Mouse (Mus musculus) spleen, adult 2 months (tissue): Measurements from ENCODE around the gene Ddx1. TPM values are rescaled to one million over a fixed set of nuclear protein-coding genes. Genes with fewer than 3 reads are reported as not detected.

Source experiments
- DNase-seq, 2 experiments: peaks; one replicate each; pipeline versions ENCODE4 v3.0.0 to v3.0.0-alpha.2; 2012 to 2021; ENCODE audit warnings: low spot score in 2 of 2, low read depth in 1 of 2
- H3K27ac ChIP-seq: fragments of 200-500 bp; 2 replicates; pipeline ENCODE4 v1.5.1; 2012; ENCODE audit warnings: low read length, inconsistent platforms; ENCODE audit not compliant: insufficient read depth
- H3K27me3 ChIP-seq: fragments of 200-500 bp; 2 replicates; pipeline ENCODE4 v1.6.1; 2012; ENCODE audit warnings: mild to moderate bottlenecking, moderate library complexity, low read length, inconsistent platforms; ENCODE audit not compliant: control insufficient read depth, insufficient read depth
- H3K36me3 ChIP-seq: fragments of 200-500 bp; 2 replicates; pipeline ENCODE4 v1.6.1; 2012; ENCODE audit warnings: mild to moderate bottlenecking, low read length, inconsistent platforms; ENCODE audit not compliant: control insufficient read depth, insufficient read depth
- H3K4me1 ChIP-seq: fragments of 200-500 bp; 2 replicates; pipeline ENCODE4 v1.6.1; 2011; ENCODE audit warnings: inconsistent platforms; ENCODE audit not compliant: control insufficient read depth, insufficient read depth, insufficient read length
- H3K4me3 ChIP-seq: fragments of 200-500 bp; 2 replicates; pipeline ENCODE4 v1.5.1; 2011; ENCODE audit warnings: mild to moderate bottlenecking, inconsistent platforms; ENCODE audit not compliant: insufficient read depth, insufficient read length; ENCODE audit errors: extremely low read depth
- CTCF ChIP-seq: fragments of 200-500 bp; IDR thresholded peaks from 2 replicates; pipeline ENCODE4 v1.5.1; 2011; ENCODE audit warnings: mild to moderate bottlenecking, inconsistent platforms; ENCODE audit not compliant: insufficient read depth, insufficient read length, insufficient replicate concordance; ENCODE audit errors: extremely low read depth
- POLR2A ChIP-seq: fragments of 200-500 bp; IDR thresholded peaks from 2 replicates; pipeline ENCODE4 v1.6.1; 2011; ENCODE audit warnings: low read depth, low read length, inconsistent platforms
- WGBS: fragments of 180-500 bp; shearing (Covaris S2); methylation state at CpG from one replicate; pipeline ENCODE4 v1.1.7; 2018; 5-methylcytosine and 5-hydroxymethylcytosine counted together
- polyA plus RNA-seq: library from polyadenylated mRNA; depleted of rRNA; stranded (reverse); fragments of >200 nt; gene quantifications from 2 replicates; pipeline ENCODE4 v1.2.3, GENCODE M21; 2012; rRNA removed

Gene Ddx1
- 2.1 and 2.3 TPM in 2 replicates for polyA plus RNA-seq

GRCm38 (mm10) chr12:13248691-13249572 is at the start of gene Ddx1:
TSS of gene Ddx1 (minus strand) at chr12:13249213.
- 4% methylated on average over 58 of the region's 59 CpGs for WGBS
- no peaks in the 10 kb centered on the region for H3K36me3 ChIP-seq
- TF ChIP-seq CTCF (no peak), POLR2A (no peak)
- peak within 1 kb of the TSS; percentile 9; the same call in 1 of the 2 replicates for H3K27ac ChIP-seq
- H3K4me3 ChIP-seq, result peak within 1 kb of the TSS; percentile 80
- no peaks in the 10 kb centered on the region for H3K4me1 ChIP-seq
- DNase-seq, result peak; percentile 62 to 63
- no peaks in the 10 kb centered on the region for H3K27me3 ChIP-seq

GRCm38 (mm10) chr12:13293421-13293881 is 44.4 kb upstream of the Ddx1 start:
- no peak for DNase-seq
- no peak overlapping the region for H3K4me3 ChIP-seq
- no peak overlapping the region for H3K27ac ChIP-seq
- 81% methylated on average over 3 of the region's 3 CpGs for WGBS
- peaks cover 4% of the 10 kb centered on the region; the same call in 1 of the 2 replicates for H3K36me3 ChIP-seq
- H3K4me1 ChIP-seq, result no peaks in the 10 kb centered on the region
- H3K27me3 ChIP-seq, result no peaks in the 10 kb centered on the region
- no peak for TF ChIP-seq POLR2A
- no peak for TF ChIP-seq CTCF

GRCm38 (mm10) chr12:13291453-13291852 is 42.4 kb upstream of the Ddx1 start:
- no peak for DNase-seq
- TF ChIP-seq POLR2A (no peak), CTCF (no peak)
- peaks cover 2% of the 10 kb centered on the region; the same call in 1 of the 2 replicates for H3K36me3 ChIP-seq
- WGBS, result 78% methylated on average over 2 of the region's 2 CpGs
- no peak overlapping the region for H3K27ac ChIP-seq
- no peak overlapping the region for H3K4me3 ChIP-seq
- H3K27me3 ChIP-seq, result no peaks in the 10 kb centered on the region
- H3K4me1 ChIP-seq, result no peaks in the 10 kb centered on the region

GRCm38 (mm10) chr12:13269570-13270390 is 20.8 kb upstream of the Ddx1 start:
- H3K27ac ChIP-seq, result no peak overlapping the region
- TF ChIP-seq CTCF, result no peak
- no peak for TF ChIP-seq POLR2A
- H3K36me3 ChIP-seq, result peaks cover 2% of the 10 kb centered on the region; the same call in 1 of the 2 replicates
- no peaks in the 10 kb centered on the region for H3K27me3 ChIP-seq
- whole genome bisulfite sequencing, result 51% methylated on average over 16 of the region's 16 CpGs
- DNase-seq, result no peak
- H3K4me3 ChIP-seq, result peak overlapping the region; percentile 96
- peaks cover 5% of the 10 kb centered on the region; the same call in 1 of the 2 replicates for H3K4me1 ChIP-seq

- Histone ChIP-seq H3K4me1 (peaks cover 5% of the 10 kb centered on the region; the same call in 1 of the 2 replicates), H3K36me3 (no peaks in the 10 kb centered on the region; the same call in 1 of the 2 replicates), H3K4me3 (peak within 1 kb of the TSS; percentile 96), H3K27ac (no peak within 1 kb of the TSS), H3K27me3 (no peaks in the 10 kb centered on the region)
- TF ChIP-seq CTCF (no peak), POLR2A (no peak)
- WGBS, result 4% methylated on average over 38 of the region's 38 CpGs
- DNase-seq, result peak in 1 of 2 experiments; percentile 82
These were observed 19.9 kb upstream of the Ddx1 start, which contains the start of gene Nbas for GRCm38 (mm10) chr12:13268826-13269449. TSS of gene Nbas (plus strand) at chr12:13269133.

GRCm38 (mm10) chr12:13268412-13268811 is 19.4 kb upstream of the Ddx1 start:
- 45% methylated on average over 3 of the region's 3 CpGs for WGBS
- TF ChIP-seq POLR2A, result no peak
- TF ChIP-seq CTCF, result no peak
- Histone ChIP-seq H3K4me1 (peaks cover 5% of the 10 kb centered on the region; the same call in 1 of the 2 replicates), H3K27ac (no peak overlapping the region), H3K4me3 (peak overlapping the region; percentile 96; the same call in 1 of the 2 replicates), H3K27me3 (no peaks in the 10 kb centered on the region), H3K36me3 (no peaks in the 10 kb centered on the region)
- no peak for DNase-seq
